Mouse (Mus musculus): ENCODE data around the gene Cds2. TPM values are rescaled to one million over a fixed set of nuclear protein-coding genes. Genes with fewer than 3 reads are reported as not detected.
"Not testable (repeated sequence)": the region's sequence is repeated elsewhere in the genome, so short reads cannot be mapped to it uniquely, and the experiment has no call there.

The Cds2 gene
- polyA plus RNA-seq, 1 experiment from 2014 or later = 21.3 TPM

- Histone ChIP-seq H3K36me3 (ENCODE audit: control insufficient read depth, insufficient read depth, low read length) (peaks cover 11% of the 10 kb centered on the region), H3K27ac (ENCODE audit: low read depth) (no peak overlapping the region), H3K27me3 (replicated peaks; ENCODE audit: control insufficient read depth, insufficient read depth, low read length) (no peaks in the 10 kb centered on the region), H3K4me3 (ENCODE audit: low read depth, low read length) (no peak overlapping the region), H3K9me3 (ENCODE audit: control insufficient read depth, low read length) (no peaks in the 10 kb centered on the region), H3K4me2 (ENCODE audit: low read length) (no peak overlapping the region), H3K4me1 (replicated peaks; ENCODE audit: control insufficient read depth, insufficient read depth, low read length) (no peaks in the 10 kb centered on the region), H3K9ac (ENCODE audit: low read length) (no peak overlapping the region)
- 80% methylated on average over 5 of the region's 5 CpGs for WGBS
- no peak for ATAC-seq (replicated peaks; ENCODE audit: low FRiP score, low TSS enrichment, low read depth)
- no peak for DNase-seq (ENCODE audit: low spot score)
Measured at GRCm38 (mm10) chr2:132312616-132313015, 49.7 kb downstream of the Cds2 start.

- 83% methylated on average over 2 of the region's 2 CpGs for WGBS
- H3K27ac ChIP-seq (ENCODE audit: low read depth) = no peak overlapping the region
- peaks cover 5% of the 10 kb centered on the region; the same call in 1 of the 2 replicates for H3K36me3 ChIP-seq (ENCODE audit: control insufficient read depth, insufficient read depth, low read length)
- H3K9ac ChIP-seq (ENCODE audit: low read length) = no peak overlapping the region
- H3K4me2 ChIP-seq (ENCODE audit: low read length) = no peak overlapping the region
- no peak overlapping the region for H3K4me3 ChIP-seq (ENCODE audit: low read depth, low read length)
- no peaks in the 10 kb centered on the region for H3K27me3 ChIP-seq (replicated peaks; ENCODE audit: control insufficient read depth, insufficient read depth, low read length)
- H3K9me3 ChIP-seq (ENCODE audit: control insufficient read depth, low read length) = no peaks in the 10 kb centered on the region
- no peak for DNase-seq (ENCODE audit: low spot score)
- ATAC-seq (replicated peaks; ENCODE audit: low FRiP score, low TSS enrichment, low read depth) = no peak
- no peaks in the 10 kb centered on the region for H3K4me1 ChIP-seq (replicated peaks; ENCODE audit: control insufficient read depth, insufficient read depth, low read length)
Measured at GRCm38 (mm10) chr2:132313568-132313967, 50.6 kb downstream of the Cds2 start.

DNA sequence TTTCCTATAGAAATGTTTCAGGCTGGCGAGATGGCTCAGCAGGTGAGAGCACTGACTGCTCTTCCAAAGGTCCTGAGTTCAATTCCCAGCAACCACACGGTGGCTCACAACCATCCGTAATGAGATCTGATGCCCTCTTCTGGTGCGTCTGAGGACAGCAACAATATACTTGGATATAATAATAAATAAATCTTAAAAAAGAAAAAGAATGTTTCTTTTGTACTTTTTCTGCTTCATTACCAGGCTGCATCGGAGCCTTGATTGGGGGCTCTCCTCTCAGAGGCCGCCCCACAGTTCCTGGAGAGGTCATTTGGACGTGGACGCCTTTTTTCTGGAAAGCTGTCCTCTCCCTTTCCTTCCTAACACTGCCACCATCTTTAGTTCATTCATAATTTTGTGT is 51.1 kb downstream of the Cds2 start:
- H3K9ac ChIP-seq (ENCODE audit: low read length) = not testable (repeated sequence)
- WGBS = 87% methylated on average over 8 of the region's 8 CpGs

GRCm38 (mm10) chr2:132316041-132316808 is 53.3 kb downstream of the Cds2 start:
- 0 out of 2 replicates have a peak, but pooled peaks have one; percentile 41 for ATAC-seq (replicated peaks; ENCODE audit: low FRiP score, low TSS enrichment, low read depth)
- no peaks in the 10 kb centered on the region for H3K36me3 ChIP-seq (ENCODE audit: control insufficient read depth, insufficient read depth, low read length)
- H3K9ac ChIP-seq (ENCODE audit: low read length) = no peak overlapping the region
- peak; percentile 76 for DNase-seq (ENCODE audit: low spot score)
- no peak overlapping the region for H3K4me3 ChIP-seq (ENCODE audit: low read depth, low read length)
- H3K4me2 ChIP-seq (ENCODE audit: low read length) = no peak overlapping the region
- H3K9me3 ChIP-seq (ENCODE audit: control insufficient read depth, low read length) = no peaks in the 10 kb centered on the region
- H3K27ac ChIP-seq (ENCODE audit: low read depth) = no peak overlapping the region
- no peaks in the 10 kb centered on the region for H3K4me1 ChIP-seq (replicated peaks; ENCODE audit: control insufficient read depth, insufficient read depth, low read length)
- WGBS = 39% methylated on average over 8 of the region's 8 CpGs
- no peaks in the 10 kb centered on the region for H3K27me3 ChIP-seq (replicated peaks; ENCODE audit: control insufficient read depth, insufficient read depth, low read length)

More for the DNA sequence above, 51.1 kb downstream of the Cds2 start:
- not testable (repeated sequence) for H3K4me2 ChIP-seq (ENCODE audit: low read length); H3K27ac ChIP-seq (ENCODE audit: low read depth); H3K4me1 ChIP-seq (replicated peaks; ENCODE audit: control insufficient read depth, insufficient read depth, low read length); H3K9me3 ChIP-seq (ENCODE audit: control insufficient read depth, low read length); H3K36me3 ChIP-seq (ENCODE audit: control insufficient read depth, insufficient read depth, low read length); H3K27me3 ChIP-seq (replicated peaks; ENCODE audit: control insufficient read depth, insufficient read depth, low read length); DNase-seq (ENCODE audit: low spot score); ATAC-seq (replicated peaks; ENCODE audit: low FRiP score, low TSS enrichment, low read depth); H3K4me3 ChIP-seq (ENCODE audit: low read depth, low read length)

DNA sequence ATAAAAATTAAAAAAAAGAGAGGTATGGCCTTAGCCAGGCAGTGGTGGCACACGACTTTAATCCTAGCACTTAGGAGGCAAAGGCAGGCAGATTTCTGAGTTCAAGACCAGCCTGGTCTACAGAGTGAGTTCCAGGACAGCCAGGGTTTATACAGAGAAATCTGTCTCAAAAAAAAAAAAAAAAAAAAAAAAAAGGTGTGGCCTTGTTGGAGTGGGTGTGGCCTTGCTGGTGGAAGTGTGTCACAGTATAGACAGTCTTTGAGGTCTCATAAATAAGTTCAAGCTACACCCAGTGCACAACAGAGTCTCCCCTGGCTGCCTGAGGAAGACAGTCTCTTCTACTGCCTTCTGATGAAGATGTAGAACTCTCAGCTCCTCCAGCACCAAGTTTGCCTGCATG is 54.2 kb downstream of the Cds2 start:
- no peaks in the 10 kb centered on the region for H3K9me3 ChIP-seq (ENCODE audit: control insufficient read depth, low read length)
- no peaks in the 10 kb centered on the region for H3K4me1 ChIP-seq (replicated peaks; ENCODE audit: control insufficient read depth, insufficient read depth, low read length)
- no peaks in the 10 kb centered on the region for H3K36me3 ChIP-seq (ENCODE audit: control insufficient read depth, insufficient read depth, low read length)
- DNase-seq (ENCODE audit: low spot score) (no peak), ATAC-seq (replicated peaks; ENCODE audit: low FRiP score, low TSS enrichment, low read depth) (no peak)
- H3K27me3 ChIP-seq (replicated peaks; ENCODE audit: control insufficient read depth, insufficient read depth, low read length) = no peaks in the 10 kb centered on the region
- 85% methylated on average over 1 of the region's 1 CpGs for WGBS
- H3K27ac ChIP-seq (ENCODE audit: low read depth) = no peak overlapping the region
- no peak overlapping the region for H3K4me2 ChIP-seq (ENCODE audit: low read length)
- H3K9ac ChIP-seq (ENCODE audit: low read length) = no peak overlapping the region
- no peak overlapping the region for H3K4me3 ChIP-seq (ENCODE audit: low read depth, low read length)

GRCm38 (mm10) chr2:132320516-132320915 is 57.6 kb downstream of the Cds2 start:
- 68% methylated on average over 5 of the region's 5 CpGs for WGBS
- no peaks in the 10 kb centered on the region for H3K36me3 ChIP-seq (ENCODE audit: control insufficient read depth, insufficient read depth, low read length)
- H3K27ac ChIP-seq (ENCODE audit: low read depth) = no peak overlapping the region
- ATAC-seq (replicated peaks; ENCODE audit: low FRiP score, low TSS enrichment, low read depth) (no peak), DNase-seq (ENCODE audit: low spot score) (no peak)
- H3K27me3 ChIP-seq (replicated peaks; ENCODE audit: control insufficient read depth, insufficient read depth, low read length) = no peaks in the 10 kb centered on the region
- H3K4me2 ChIP-seq (ENCODE audit: low read length) = no peak overlapping the region
- no peak overlapping the region for H3K4me3 ChIP-seq (ENCODE audit: low read depth, low read length)
- no peaks in the 10 kb centered on the region for H3K9me3 ChIP-seq (ENCODE audit: control insufficient read depth, low read length)
- no peaks in the 10 kb centered on the region for H3K4me1 ChIP-seq (replicated peaks; ENCODE audit: control insufficient read depth, insufficient read depth, low read length)
- no peak overlapping the region for H3K9ac ChIP-seq (ENCODE audit: low read length)

- Histone ChIP-seq H3K4me3 (ENCODE audit: low read depth, low read length) (no peak overlapping the region), H3K27ac (ENCODE audit: low read depth) (no peak overlapping the region), H3K36me3 (ENCODE audit: control insufficient read depth, insufficient read depth, low read length) (no peaks in the 10 kb centered on the region), H3K4me1 (replicated peaks; ENCODE audit: control insufficient read depth, insufficient read depth, low read length) (no peaks in the 10 kb centered on the region), H3K4me2 (ENCODE audit: low read length) (no peak overlapping the region), H3K27me3 (replicated peaks; ENCODE audit: control insufficient read depth, insufficient read depth, low read length) (no peaks in the 10 kb centered on the region), H3K9ac (ENCODE audit: low read length) (no peak overlapping the region), H3K9me3 (ENCODE audit: control insufficient read depth, low read length) (no peaks in the 10 kb centered on the region)
- no peak for DNase-seq (ENCODE audit: low spot score)
- 57% methylated on average over 4 of the region's 4 CpGs for WGBS
- no peak for ATAC-seq (replicated peaks; ENCODE audit: low FRiP score, low TSS enrichment, low read depth)
Measured at GRCm38 (mm10) chr2:132323541-132323940, 60.6 kb downstream of the Cds2 start.

- ATAC-seq (replicated peaks; ENCODE audit: low FRiP score, low TSS enrichment, low read depth) = no peak
- H3K36me3 ChIP-seq (ENCODE audit: control insufficient read depth, insufficient read depth, low read length) = no peaks in the 10 kb centered on the region
- H3K9me3 ChIP-seq (ENCODE audit: control insufficient read depth, low read length) = no peaks in the 10 kb centered on the region
- H3K4me1 ChIP-seq (replicated peaks; ENCODE audit: control insufficient read depth, insufficient read depth, low read length) = no peaks in the 10 kb centered on the region
- no peak overlapping the region for H3K4me2 ChIP-seq (ENCODE audit: low read length)
- 70% methylated on average over 2 of the region's 2 CpGs for WGBS
- H3K4me3 ChIP-seq (ENCODE audit: low read depth, low read length) = no peak overlapping the region
- H3K27me3 ChIP-seq (replicated peaks; ENCODE audit: control insufficient read depth, insufficient read depth, low read length) = no peaks in the 10 kb centered on the region
- no peak overlapping the region for H3K9ac ChIP-seq (ENCODE audit: low read length)
- no peak overlapping the region for H3K27ac ChIP-seq (ENCODE audit: low read depth)
- no peak for DNase-seq (ENCODE audit: low spot score)
Measured at GRCm38 (mm10) chr2:132337202-132337601, 74.3 kb downstream of the Cds2 start.

- Histone ChIP-seq H3K4me3 (ENCODE audit: low read depth, low read length) (no peak overlapping the region), H3K36me3 (ENCODE audit: control insufficient read depth, insufficient read depth, low read length) (no peaks in the 10 kb centered on the region), H3K9me3 (ENCODE audit: control insufficient read depth, low read length) (no peaks in the 10 kb centered on the region), H3K4me2 (ENCODE audit: low read length) (no peak overlapping the region), H3K27ac (ENCODE audit: low read depth) (no peak overlapping the region), H3K27me3 (replicated peaks; ENCODE audit: control insufficient read depth, insufficient read depth, low read length) (no peaks in the 10 kb centered on the region), H3K4me1 (replicated peaks; ENCODE audit: control insufficient read depth, insufficient read depth, low read length) (no peaks in the 10 kb centered on the region), H3K9ac (ENCODE audit: low read length) (no peak overlapping the region)
- ATAC-seq (replicated peaks; ENCODE audit: low FRiP score, low TSS enrichment, low read depth) = no peak
- 60% methylated on average over 2 of the region's 2 CpGs for WGBS
- no peak for DNase-seq (ENCODE audit: low spot score)
Measured at GRCm38 (mm10) chr2:132340350-132340749, 77.4 kb downstream of the Cds2 start.
